Mouse (Mus musculus): ENCODE data around the gene Frmd7. TPM values are rescaled to one million over a fixed set of nuclear protein-coding genes. Genes with fewer than 3 reads are reported as not detected.

Gene Frmd7
- polyA plus RNA-seq, 1 experiment: 0.12 TPM

DNA sequence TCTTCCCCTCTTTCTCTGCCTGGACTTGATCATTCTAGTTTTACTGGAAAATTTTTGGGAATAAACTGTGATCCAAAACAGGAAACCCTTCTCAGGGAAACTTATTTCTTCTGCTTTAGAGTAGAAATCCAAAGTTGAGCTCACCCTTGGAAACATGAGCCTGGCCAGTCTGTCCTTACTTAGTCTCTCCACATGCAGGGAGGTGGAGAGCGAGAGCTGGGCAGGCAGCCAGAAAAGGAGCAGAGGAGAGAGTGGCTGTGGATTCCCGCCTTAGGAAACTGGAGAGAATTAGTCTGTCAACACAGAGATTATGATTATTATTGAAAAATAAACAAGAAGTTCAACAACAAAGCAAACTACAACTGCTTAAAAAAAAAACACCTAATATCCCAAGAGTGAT lies 6.1 kb upstream of the Frmd7 start:
- no peak overlapping the region for H3K4me3 ChIP-seq (replicated peaks; ENCODE audit: extremely low read depth, low read depth, low read length)
- WGBS: 26% methylated on average over 2 of the region's 2 CpGs
- no peaks in the 10 kb centered on the region for H3K4me1 ChIP-seq (ENCODE audit: control insufficient read depth, insufficient read depth, low read length)
- DNase-seq: peak; percentile 14
- TF ChIP-seq POLR2A (IDR thresholded peaks at IDR 0.05; ENCODE audit: borderline replicate concordance, extremely low read depth, low read depth, low read length): no peak
- no peak for TF ChIP-seq CTCF (IDR thresholded peaks at IDR 0.05; ENCODE audit: insufficient read depth, low read length)

DNA sequence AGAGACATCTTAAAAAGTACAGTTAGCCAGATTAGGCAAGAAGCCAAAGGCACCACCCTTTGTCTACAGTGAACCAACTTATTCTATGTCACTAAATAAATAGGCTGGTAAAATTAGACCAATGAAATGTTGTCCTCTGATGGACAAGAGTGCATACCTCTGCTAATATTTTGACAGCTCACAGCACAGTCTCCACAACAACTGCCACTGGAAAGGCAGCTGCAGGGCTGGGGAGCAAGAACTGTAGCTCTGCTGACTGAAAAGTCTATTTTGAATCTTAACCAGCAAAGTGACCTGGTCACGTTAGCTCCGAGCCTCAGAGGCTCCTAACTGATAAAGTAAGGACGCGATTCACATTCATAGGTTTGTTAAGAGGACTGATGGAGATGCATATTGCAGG lies 5.6 kb upstream of the Frmd7 start:
- Histone ChIP-seq H3K4me3 (replicated peaks; ENCODE audit: extremely low read depth, low read depth, low read length) (no peak overlapping the region), H3K4me1 (ENCODE audit: control insufficient read depth, insufficient read depth, low read length) (no peaks in the 10 kb centered on the region)
- TF ChIP-seq POLR2A (IDR thresholded peaks at IDR 0.05; ENCODE audit: borderline replicate concordance, extremely low read depth, low read depth, low read length) (no peak), CTCF (IDR thresholded peaks at IDR 0.05; ENCODE audit: insufficient read depth, low read length) (no peak)
- no peak for DNase-seq
- 70% methylated on average over 4 of the region's 4 CpGs for WGBS

DNA sequence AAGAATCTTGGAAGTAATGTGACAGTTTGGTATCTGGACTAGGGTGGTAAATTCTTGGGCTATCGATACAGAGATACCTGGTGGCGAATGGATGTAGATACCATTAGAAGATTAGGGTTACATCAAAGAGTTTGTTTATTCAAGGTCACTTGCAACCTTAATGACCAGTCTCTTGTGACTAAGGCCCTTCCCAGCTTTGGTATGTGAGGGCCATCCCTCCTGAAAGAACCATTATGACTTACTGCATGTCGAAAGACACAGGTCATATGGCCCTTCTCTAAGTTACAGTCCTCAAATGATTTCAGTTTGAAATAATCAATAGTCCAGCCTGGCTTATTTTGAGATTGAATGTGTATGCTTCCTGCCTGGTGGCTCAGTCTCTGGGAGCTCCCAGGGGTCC lies 5.4 kb downstream of the Frmd7 start:
- DNase-seq: no peak
- no peak overlapping the region for H3K4me3 ChIP-seq (replicated peaks; ENCODE audit: extremely low read depth, low read depth, low read length)
- TF ChIP-seq POLR2A (IDR thresholded peaks at IDR 0.05; ENCODE audit: borderline replicate concordance, extremely low read depth, low read depth, low read length) (no peak), CTCF (IDR thresholded peaks at IDR 0.05; ENCODE audit: insufficient read depth, low read length) (no peak)
- no peaks in the 10 kb centered on the region for H3K4me1 ChIP-seq (ENCODE audit: control insufficient read depth, insufficient read depth, low read length)
- WGBS: 70% methylated on average over 3 of the region's 3 CpGs

DNA sequence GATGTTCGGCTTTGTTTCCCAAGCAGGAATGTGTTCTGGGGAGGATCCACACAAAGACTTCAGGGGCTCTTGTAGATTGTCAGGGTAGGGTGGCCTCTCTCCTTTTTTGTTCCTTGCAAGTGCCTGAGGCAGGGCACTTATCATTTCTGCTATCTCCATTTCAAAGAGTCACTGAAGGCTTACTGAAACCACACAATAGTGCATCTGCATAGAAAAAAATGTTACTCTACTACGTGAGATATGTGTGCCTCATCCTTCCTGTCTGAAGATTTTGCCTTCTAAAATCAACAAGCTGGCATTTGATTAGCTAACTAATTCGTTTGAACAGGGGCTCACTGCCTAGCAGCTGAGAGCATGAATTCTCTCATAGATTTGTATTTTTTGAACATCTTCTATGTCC lies 12.2 kb downstream of the Frmd7 start:
- no peak for DNase-seq
- WGBS: 50% methylated on average over 3 of the region's 3 CpGs
- no peak overlapping the region for H3K4me3 ChIP-seq (replicated peaks; ENCODE audit: extremely low read depth, low read depth, low read length)
- TF ChIP-seq CTCF (IDR thresholded peaks at IDR 0.05; ENCODE audit: insufficient read depth, low read length): no peak
- TF ChIP-seq POLR2A (IDR thresholded peaks at IDR 0.05; ENCODE audit: borderline replicate concordance, extremely low read depth, low read depth, low read length): no peak
- no peaks in the 10 kb centered on the region for H3K4me1 ChIP-seq (ENCODE audit: control insufficient read depth, insufficient read depth, low read length)

DNA sequence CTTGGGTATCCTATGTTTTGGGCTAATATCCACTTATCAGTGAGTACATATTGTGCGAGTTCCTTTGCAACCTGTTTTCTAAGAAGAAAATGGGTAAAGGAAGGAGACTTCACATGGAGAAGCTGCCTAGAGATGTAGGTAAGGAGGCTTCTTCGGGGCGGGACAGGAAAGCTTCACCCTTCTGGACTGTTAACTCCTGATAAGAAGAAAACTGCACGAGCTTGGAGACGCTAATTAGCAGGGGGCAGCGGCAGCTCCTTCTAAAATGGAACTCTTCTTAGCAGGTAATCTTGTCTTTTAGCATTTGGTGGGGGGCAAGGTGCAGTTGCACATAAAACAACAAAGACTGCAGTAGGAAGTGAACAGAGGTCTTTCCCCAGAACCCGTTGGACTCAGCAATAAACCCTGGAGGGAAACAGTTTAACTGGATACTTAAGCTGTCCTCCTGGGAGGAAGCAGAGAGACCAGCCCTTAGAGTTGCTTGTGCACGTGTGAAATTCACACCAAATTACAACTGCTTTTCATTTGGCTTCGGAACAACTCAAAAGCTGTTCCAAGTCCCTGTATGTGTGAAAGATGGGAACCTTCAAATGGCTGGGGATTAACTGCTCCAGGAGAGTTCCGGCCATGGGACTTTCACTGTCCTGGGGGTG lies 15.5 kb downstream of the Frmd7 start:
- no peak overlapping the region for H3K4me3 ChIP-seq (replicated peaks; ENCODE audit: extremely low read depth, low read depth, low read length)
- TF ChIP-seq POLR2A (IDR thresholded peaks at IDR 0.05; ENCODE audit: borderline replicate concordance, extremely low read depth, low read depth, low read length): no peak
- no peak for TF ChIP-seq CTCF (IDR thresholded peaks at IDR 0.05; ENCODE audit: insufficient read depth, low read length)
- 77% methylated on average over 10 of the region's 10 CpGs for WGBS

DNA sequence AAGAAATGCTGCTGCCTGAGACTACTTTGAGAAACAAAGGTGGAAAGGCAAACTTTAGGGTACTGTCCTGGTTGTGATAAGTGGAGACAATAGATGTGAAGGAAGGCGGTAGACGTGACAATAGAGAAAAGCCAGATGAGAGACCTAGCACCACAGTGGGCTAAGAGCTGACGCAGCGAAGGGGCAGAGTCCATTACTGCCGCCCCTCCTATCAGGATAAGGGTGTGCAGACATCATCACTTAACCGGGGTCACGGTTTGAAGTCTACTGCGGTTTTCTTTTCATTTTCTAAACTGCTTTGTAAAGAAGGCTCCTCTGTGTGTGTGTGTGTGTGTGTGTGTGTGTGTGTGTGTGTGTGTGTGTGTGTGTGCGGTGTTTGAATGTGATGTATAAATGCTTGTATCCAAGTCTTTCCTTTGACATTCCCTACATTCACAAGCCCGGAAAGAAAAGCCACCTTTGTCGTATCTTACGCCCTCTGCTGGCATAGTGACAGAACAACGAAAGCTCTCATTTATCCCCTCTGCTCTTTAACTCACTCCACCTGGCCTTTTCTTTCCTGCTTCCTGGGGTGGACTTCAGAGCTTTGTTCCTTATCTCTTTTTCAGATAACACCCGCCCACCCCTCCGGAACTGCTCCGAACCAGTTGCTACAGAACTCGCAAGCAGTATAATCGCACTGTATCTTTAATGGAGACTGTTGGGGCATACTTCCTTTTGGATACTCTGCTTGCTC lies 17.7 kb downstream of the Frmd7 start:
- no peaks in the 10 kb centered on the region for H3K4me1 ChIP-seq (ENCODE audit: control insufficient read depth, insufficient read depth, low read length)
- no peak overlapping the region for H3K4me3 ChIP-seq (replicated peaks; ENCODE audit: extremely low read depth, low read depth, low read length)
- WGBS: 58% methylated on average over 18 of the region's 18 CpGs
- TF ChIP-seq POLR2A (IDR thresholded peaks at IDR 0.05; ENCODE audit: borderline replicate concordance, extremely low read depth, low read depth, low read length): no peak
- TF ChIP-seq CTCF (IDR thresholded peaks at IDR 0.05; ENCODE audit: insufficient read depth, low read length): no peak
- peak; percentile 7 for DNase-seq

More for the DNA sequence above, 15.5 kb downstream of the Frmd7 start:
- no peaks in the 10 kb centered on the region for H3K4me1 ChIP-seq (ENCODE audit: control insufficient read depth, insufficient read depth, low read length)
- no peak for DNase-seq

DNA sequence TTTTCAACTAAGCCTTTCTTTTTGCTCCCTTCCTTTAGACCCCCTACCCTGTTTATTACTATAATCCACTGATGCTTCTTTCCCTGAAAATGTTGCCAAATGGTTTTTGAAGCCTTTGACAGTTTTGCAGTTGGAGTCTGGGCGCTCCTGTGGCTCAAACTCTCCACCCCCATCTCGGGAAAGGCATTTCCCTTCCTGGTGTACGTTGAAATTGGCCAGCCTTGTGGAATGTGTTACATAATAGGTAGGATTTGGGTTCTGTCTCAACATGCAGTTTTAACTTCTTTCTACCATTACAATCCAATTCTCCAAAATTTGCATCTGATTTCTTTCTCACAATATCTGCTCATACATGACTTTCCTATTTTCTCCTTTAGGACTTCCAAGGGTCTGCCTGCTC lies 23.8 kb downstream of the Frmd7 start:
- 36% methylated on average over 3 of the region's 3 CpGs for WGBS

DNA sequence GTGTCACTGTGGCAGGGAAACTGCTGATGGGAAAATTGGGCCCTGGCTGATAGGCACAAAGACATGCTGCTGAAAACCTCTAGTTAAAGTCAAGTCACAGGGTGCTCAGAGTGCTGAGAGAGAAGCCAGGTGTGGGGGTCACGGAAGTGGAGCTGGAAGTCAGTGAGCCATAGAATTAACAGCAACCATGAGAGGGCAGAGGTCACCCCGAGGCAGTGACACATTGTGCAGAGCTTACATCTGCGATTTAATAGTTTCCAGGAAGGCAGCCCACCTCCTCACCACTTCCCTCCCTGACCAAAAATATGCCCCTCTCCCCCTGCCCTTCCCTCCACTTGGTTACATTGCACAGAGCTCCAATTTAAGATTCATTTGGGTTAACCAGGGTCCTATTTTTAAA lies 25.1 kb downstream of the Frmd7 start:
- TF ChIP-seq POLR2A (IDR thresholded peaks at IDR 0.05; ENCODE audit: borderline replicate concordance, extremely low read depth, low read depth, low read length) (no peak), CTCF (IDR thresholded peaks at IDR 0.05; ENCODE audit: insufficient read depth, low read length) (no peak)
- WGBS: 45% methylated on average over 3 of the region's 3 CpGs
- H3K4me3 ChIP-seq (replicated peaks; ENCODE audit: extremely low read depth, low read depth, low read length): no peak overlapping the region
- no peaks in the 10 kb centered on the region for H3K4me1 ChIP-seq (ENCODE audit: control insufficient read depth, insufficient read depth, low read length)
- no peak for DNase-seq

More for the DNA sequence above, 23.8 kb downstream of the Frmd7 start:
- Histone ChIP-seq H3K4me1 (ENCODE audit: control insufficient read depth, insufficient read depth, low read length) (no peaks in the 10 kb centered on the region), H3K4me3 (replicated peaks; ENCODE audit: extremely low read depth, low read depth, low read length) (no peak overlapping the region)
- no peak for DNase-seq
- no peak for TF ChIP-seq CTCF (IDR thresholded peaks at IDR 0.05; ENCODE audit: insufficient read depth, low read length)

DNA sequence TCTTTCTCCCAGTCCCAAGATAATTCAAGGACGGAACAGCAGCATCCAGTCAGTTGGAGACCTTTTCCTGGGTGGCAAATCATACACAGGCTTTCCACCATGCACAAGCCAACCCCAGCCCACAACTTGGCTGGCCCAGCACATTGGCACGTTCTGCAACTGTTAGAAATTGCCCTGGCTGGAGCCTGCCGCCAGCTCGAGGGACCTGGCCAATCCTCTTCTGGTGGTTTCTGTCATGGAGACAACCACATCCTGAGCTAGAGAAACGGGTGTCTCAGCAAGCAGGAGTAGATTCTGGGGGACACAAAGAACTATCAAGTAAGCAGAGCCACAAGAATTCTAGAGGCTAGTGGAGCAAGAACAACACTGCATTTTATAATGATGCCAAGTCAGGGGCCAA lies 32.6 kb downstream of the Frmd7 start:
- Histone ChIP-seq H3K4me1 (ENCODE audit: control insufficient read depth, insufficient read depth, low read length) (no peaks in the 10 kb centered on the region), H3K4me3 (replicated peaks; ENCODE audit: extremely low read depth, low read depth, low read length) (no peak overlapping the region)
- no peak for DNase-seq
- WGBS: 66% methylated on average over 5 of the region's 5 CpGs
- TF ChIP-seq POLR2A (IDR thresholded peaks at IDR 0.05; ENCODE audit: borderline replicate concordance, extremely low read depth, low read depth, low read length) (no peak), CTCF (IDR thresholded peaks at IDR 0.05; ENCODE audit: insufficient read depth, low read length) (no peak)

DNA sequence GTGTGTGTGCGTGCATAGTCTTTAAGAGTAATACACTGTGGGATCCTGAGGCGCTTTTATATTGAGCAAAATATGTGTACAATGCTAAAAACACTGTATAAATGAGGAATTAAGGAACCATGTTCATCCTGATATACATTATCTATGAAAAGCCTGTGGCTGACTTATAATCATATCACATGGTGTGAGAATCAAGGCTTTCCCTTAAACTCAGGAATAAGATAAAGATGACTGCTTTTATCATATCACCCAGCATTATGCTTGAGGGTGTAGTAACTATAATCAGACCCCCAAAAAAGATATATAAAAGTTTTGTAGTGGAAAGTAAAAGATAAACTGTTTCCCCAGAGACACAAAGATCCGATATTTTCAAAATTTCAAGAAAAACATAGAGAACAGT lies 39.0 kb downstream of the Frmd7 start:
- WGBS: 77% methylated on average over 3 of the region's 3 CpGs
- no peak overlapping the region for H3K4me3 ChIP-seq (replicated peaks; ENCODE audit: extremely low read depth, low read depth, low read length)
- no peaks in the 10 kb centered on the region for H3K4me1 ChIP-seq (ENCODE audit: control insufficient read depth, insufficient read depth, low read length)
- TF ChIP-seq CTCF (IDR thresholded peaks at IDR 0.05; ENCODE audit: insufficient read depth, low read length) (no peak), POLR2A (IDR thresholded peaks at IDR 0.05; ENCODE audit: borderline replicate concordance, extremely low read depth, low read depth, low read length) (no peak)
- DNase-seq: no peak
